Mouse (Mus musculus): ENCODE data around the gene Rpl23a. TPM values are rescaled to one million over a fixed set of nuclear protein-coding genes. Genes with fewer than 3 reads are reported as not detected.

The Rpl23a gene
- polyA plus RNA-seq, 1 experiment = 1,521 TPM

GRCm38 (mm10) chr11:78163681-78164603, 19.4 kb downstream of the Rpl23a start:
- Histone ChIP-seq H3K9me3 (no peaks in the 10 kb centered on the region), H3K36me3 (replicated peaks; ENCODE audit: low read length) (peaks cover 41% of the 10 kb centered on the region), H3K27me3 (replicated peaks) (peaks cover 49% of the 10 kb centered on the region), H3K4me1 (peaks cover 80% of the 10 kb centered on the region), H3K4me3 (replicated peaks) (peak overlapping the region; percentile 96)
- TF ChIP-seq FLI1 (IDR thresholded peaks at IDR 0.05; ENCODE audit: low read length) (no peak), GATA1 (IDR thresholded peaks at IDR 0.05; ENCODE audit: borderline replicate concordance, low read length) (no peak)

GRCm38 (mm10) chr11:78163045-78163444, 20.3 kb downstream of the Rpl23a start:
- H3K4me3 ChIP-seq (replicated peaks) = peak overlapping the region; percentile 96
- peaks cover 81% of the 10 kb centered on the region for H3K4me1 ChIP-seq
- no peaks in the 10 kb centered on the region for H3K9me3 ChIP-seq
- H3K27me3 ChIP-seq (replicated peaks) = peaks cover 49% of the 10 kb centered on the region
- no peak for TF ChIP-seq FLI1 (IDR thresholded peaks at IDR 0.05; ENCODE audit: low read length)
- TF ChIP-seq GATA1 (IDR thresholded peaks at IDR 0.05; ENCODE audit: borderline replicate concordance, low read length) = no peak
- peaks cover 49% of the 10 kb centered on the region for H3K36me3 ChIP-seq (replicated peaks; ENCODE audit: low read length)

- Histone ChIP-seq H3K36me3 (replicated peaks; ENCODE audit: low read length) (peaks cover 49% of the 10 kb centered on the region), H3K4me3 (replicated peaks) (no peak overlapping the region), H3K9me3 (no peaks in the 10 kb centered on the region), H3K4me1 (peaks cover 78% of the 10 kb centered on the region), H3K27me3 (replicated peaks) (peaks cover 45% of the 10 kb centered on the region)
- TF ChIP-seq FLI1 (IDR thresholded peaks at IDR 0.05; ENCODE audit: low read length) (no peak), GATA1 (IDR thresholded peaks at IDR 0.05; ENCODE audit: borderline replicate concordance, low read length) (no peak)
These were observed 20.9 kb downstream of the Rpl23a start for GRCm38 (mm10) chr11:78162504-78162903.

- Histone ChIP-seq H3K4me3 (replicated peaks) (no peak overlapping the region), H3K27me3 (replicated peaks) (peaks cover 40% of the 10 kb centered on the region), H3K4me1 (peaks cover 74% of the 10 kb centered on the region), H3K9me3 (no peaks in the 10 kb centered on the region), H3K36me3 (replicated peaks; ENCODE audit: low read length) (peaks cover 48% of the 10 kb centered on the region)
- no peak for TF ChIP-seq FLI1 (IDR thresholded peaks at IDR 0.05; ENCODE audit: low read length)
- TF ChIP-seq GATA1 (IDR thresholded peaks at IDR 0.05; ENCODE audit: borderline replicate concordance, low read length) = no peak
These were observed 21.4 kb downstream of the Rpl23a start for GRCm38 (mm10) chr11:78161968-78162367.

GRCm38 (mm10) chr11:78161169-78161568, 22.2 kb downstream of the Rpl23a start:
- Histone ChIP-seq H3K9me3 (no peaks in the 10 kb centered on the region), H3K27me3 (replicated peaks) (peaks cover 40% of the 10 kb centered on the region), H3K4me3 (replicated peaks) (peak overlapping the region; percentile 14), H3K4me1 (peaks cover 67% of the 10 kb centered on the region), H3K36me3 (replicated peaks; ENCODE audit: low read length) (peaks cover 55% of the 10 kb centered on the region)
- no peak for TF ChIP-seq GATA1 (IDR thresholded peaks at IDR 0.05; ENCODE audit: borderline replicate concordance, low read length)
- TF ChIP-seq FLI1 (IDR thresholded peaks at IDR 0.05; ENCODE audit: low read length) = no peak

GRCm38 (mm10) chr11:78160675-78161074, 22.7 kb downstream of the Rpl23a start:
- Histone ChIP-seq H3K27me3 (replicated peaks) (peaks cover 40% of the 10 kb centered on the region), H3K4me1 (peaks cover 63% of the 10 kb centered on the region), H3K9me3 (no peaks in the 10 kb centered on the region), H3K4me3 (replicated peaks) (peak overlapping the region; percentile 28), H3K36me3 (replicated peaks; ENCODE audit: low read length) (peaks cover 60% of the 10 kb centered on the region)
- TF ChIP-seq FLI1 (IDR thresholded peaks at IDR 0.05; ENCODE audit: low read length) = no peak
- no peak for TF ChIP-seq GATA1 (IDR thresholded peaks at IDR 0.05; ENCODE audit: borderline replicate concordance, low read length)

- Histone ChIP-seq H3K4me3 (replicated peaks) (no peak overlapping the region), H3K27me3 (replicated peaks) (peaks cover 39% of the 10 kb centered on the region), H3K4me1 (peaks cover 64% of the 10 kb centered on the region), H3K36me3 (replicated peaks; ENCODE audit: low read length) (peaks cover 65% of the 10 kb centered on the region), H3K9me3 (no peaks in the 10 kb centered on the region)
- TF ChIP-seq FLI1 (IDR thresholded peaks at IDR 0.05; ENCODE audit: low read length) (no peak), GATA1 (IDR thresholded peaks at IDR 0.05; ENCODE audit: borderline replicate concordance, low read length) (no peak)
These were observed 23.2 kb downstream of the Rpl23a start for GRCm38 (mm10) chr11:78160171-78160570.

- peaks cover 33% of the 10 kb centered on the region for H3K27me3 ChIP-seq (replicated peaks)
- peaks cover 72% of the 10 kb centered on the region for H3K36me3 ChIP-seq (replicated peaks; ENCODE audit: low read length)
- H3K4me3 ChIP-seq (replicated peaks) = no peak overlapping the region
- TF ChIP-seq GATA1 (IDR thresholded peaks at IDR 0.05; ENCODE audit: borderline replicate concordance, low read length) = no peak
- no peaks in the 10 kb centered on the region for H3K9me3 ChIP-seq
- H3K4me1 ChIP-seq = peaks cover 64% of the 10 kb centered on the region
These were observed 23.8 kb downstream of the Rpl23a start for GRCm38 (mm10) chr11:78159557-78159956.

- Histone ChIP-seq H3K4me3 (replicated peaks) (no peak overlapping the region), H3K27me3 (replicated peaks) (peaks cover 28% of the 10 kb centered on the region), H3K36me3 (replicated peaks; ENCODE audit: low read length) (peaks cover 76% of the 10 kb centered on the region), H3K9me3 (no peaks in the 10 kb centered on the region), H3K4me1 (peaks cover 64% of the 10 kb centered on the region)
- no peak for TF ChIP-seq GATA1 (IDR thresholded peaks at IDR 0.05; ENCODE audit: borderline replicate concordance, low read length)
- TF ChIP-seq FLI1 (IDR thresholded peaks at IDR 0.05; ENCODE audit: low read length) = no peak
These were observed 24.3 kb downstream of the Rpl23a start for GRCm38 (mm10) chr11:78159096-78159495.

- no peak overlapping the region for H3K4me3 ChIP-seq (replicated peaks)
- peaks cover 90% of the 10 kb centered on the region for H3K36me3 ChIP-seq (replicated peaks; ENCODE audit: low read length)
- no peaks in the 10 kb centered on the region for H3K9me3 ChIP-seq
- TF ChIP-seq GATA1 (IDR thresholded peaks at IDR 0.05; ENCODE audit: borderline replicate concordance, low read length) (no peak), FLI1 (IDR thresholded peaks at IDR 0.05; ENCODE audit: low read length) (no peak)
- peaks cover 51% of the 10 kb centered on the region for H3K4me1 ChIP-seq
- H3K27me3 ChIP-seq (replicated peaks) = peaks cover 4% of the 10 kb centered on the region
These were observed 27.2 kb downstream of the Rpl23a start for GRCm38 (mm10) chr11:78156156-78156699.
